Mouse (Mus musculus) embryonic facial prominence, embryonic 14.5 days (tissue): Measurements from ENCODE around the gene Pkhd1. TPM values are rescaled to one million over a fixed set of nuclear protein-coding genes. Genes with fewer than 3 reads are reported as not detected.

Experiments
- ATAC-seq: fragments of 200-750 bp; cut with Nextera tagmentation; 2 replicates; pipeline ENCODE4 v1.8.0; 2017; ENCODE audit warnings: low read depth, moderate number of reproducible peaks, moderate TSS enrichment
- DNase-seq: peaks from one replicate; pipeline ENCODE4 v3.0.0-alpha.2; 2015; ENCODE audit warnings: low spot score
- H3K27ac ChIP-seq: fragments of 300-500 bp; sonication (generic); replicated peaks from 2 replicates; pipeline ENCODE4 v1.5.1; 2014; ENCODE audit warnings: low read depth, mild to moderate bottlenecking, low read length, moderate library complexity
- H3K27me3 ChIP-seq: fragments of 300-500 bp; sonication (generic); replicated peaks from 2 replicates; pipeline ENCODE4 v1.6.1; 2014; ENCODE audit warnings: low read length; ENCODE audit not compliant: control insufficient read depth, insufficient read depth
- H3K36me3 ChIP-seq: fragments of 300-500 bp; sonication (generic); 2 replicates; pipeline ENCODE4 v1.6.1; 2014; ENCODE audit warnings: low read length, mixed read lengths; ENCODE audit not compliant: control insufficient read depth, insufficient read depth
- H3K4me1 ChIP-seq: fragments of 300-500 bp; sonication (generic); 2 replicates; pipeline ENCODE4 v1.6.1; 2014; ENCODE audit warnings: antibody characterized with exemption, low read length; ENCODE audit not compliant: control insufficient read depth, insufficient read depth
- H3K4me2 ChIP-seq: fragments of 300-500 bp; sonication (generic); 2 replicates; pipeline ENCODE4 v1.6.1; 2014; ENCODE audit warnings: low read depth, mild to moderate bottlenecking, low read length, moderate library complexity, mixed read lengths
- H3K4me3 ChIP-seq: fragments of 300-500 bp; sonication (generic); 2 replicates; pipeline ENCODE4 v1.5.1; 2014; ENCODE audit warnings: low read depth, mild to moderate bottlenecking, low read length
- H3K9ac ChIP-seq: fragments of 300-500 bp; sonication (generic); 2 replicates; pipeline ENCODE4 v1.6.1; 2014; ENCODE audit warnings: low read depth, mild to moderate bottlenecking, low read length, moderate library complexity, mixed read lengths
- H3K9me3 ChIP-seq: fragments of 300-500 bp; sonication (generic); 2 replicates; pipeline ENCODE4 v1.6.1; 2016; ENCODE audit warnings: low read length; ENCODE audit not compliant: control insufficient read depth
- WGBS: fragments of 180-500 bp; shearing (Covaris S2); extraction: QIAGEN DNeasy Blood & Tissue Kit; methylation state at CpG from one replicate; pipeline ENCODE4 v1.1.7; 2014; 5-methylcytosine and 5-hydroxymethylcytosine counted together
- polyA plus RNA-seq: library from polyadenylated mRNA; unstranded; fragments of >200 nt; fragmentation: Nextera tagmentation; extraction: Ambion mirVana; gene quantifications from 2 replicates; pipeline ENCODE4 v1.2.1, GENCODE M21; 2014

Pkhd1 gene
- polyA plus RNA-seq, 1 experiment from 2014 or later: 0.38 TPM

DNA sequence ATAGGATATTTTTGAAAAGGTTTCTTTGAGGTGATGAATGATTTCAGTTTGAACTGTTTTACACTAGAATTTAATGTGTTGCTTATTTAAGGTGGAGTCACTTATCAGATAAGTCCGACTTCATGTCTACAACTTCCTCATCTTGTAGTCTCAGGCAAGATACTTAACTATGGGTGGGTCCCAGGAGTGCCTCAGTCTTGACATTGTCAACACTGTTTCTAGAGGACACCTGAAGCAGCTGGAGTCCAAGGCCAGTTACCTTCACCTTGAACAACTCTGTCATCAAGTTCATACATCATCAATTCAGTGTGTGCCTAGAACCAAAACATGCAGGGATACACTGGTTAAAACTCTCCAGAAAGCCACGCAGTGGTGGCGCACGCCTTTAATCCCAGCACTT lies 5.5 kb upstream of the Pkhd1 start:
- Histone ChIP-seq H3K36me3 (no peaks in the 10 kb centered on the region), H3K4me2 (no peak overlapping the region), H3K4me1 (no peaks in the 10 kb centered on the region), H3K9ac (no peak overlapping the region), H3K27me3 (no peaks in the 10 kb centered on the region), H3K4me3 (no peak overlapping the region), H3K27ac (no peak overlapping the region), H3K9me3 (no peaks in the 10 kb centered on the region)
- DNase-seq (no peak), ATAC-seq (no peak)
- WGBS: 86% methylated on average over 4 of the region's 4 CpGs

DNA sequence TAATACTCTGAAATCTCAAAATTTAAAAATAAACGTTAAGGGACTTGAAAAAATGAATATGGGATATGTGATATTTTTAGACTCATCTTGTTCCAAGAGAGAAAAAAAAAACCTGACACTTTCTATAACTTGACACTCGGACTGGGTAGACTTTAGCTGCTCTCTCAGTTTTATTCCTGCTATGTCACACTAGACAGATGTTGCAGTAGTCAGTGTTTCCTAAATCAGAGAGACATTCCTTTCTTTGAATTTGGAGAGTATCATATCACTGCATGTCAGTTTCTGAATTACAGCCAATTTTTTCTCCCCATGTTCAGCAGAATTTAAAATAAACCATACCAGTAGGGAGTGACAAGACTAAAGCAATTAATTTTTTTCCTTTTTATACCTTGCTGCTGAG lies 2.7 kb upstream of the Pkhd1 start:
- WGBS: 40% methylated on average over 2 of the region's 2 CpGs
- Histone ChIP-seq H3K4me3 (no peak overlapping the region), H3K27ac (no peak overlapping the region), H3K9me3 (no peaks in the 10 kb centered on the region), H3K9ac (no peak overlapping the region), H3K36me3 (no peaks in the 10 kb centered on the region), H3K27me3 (no peaks in the 10 kb centered on the region), H3K4me2 (no peak overlapping the region), H3K4me1 (no peaks in the 10 kb centered on the region)
- ATAC-seq (0 out of 2 replicates have a peak, but pooled peaks have one; percentile 37), DNase-seq (peak; percentile 33)

DNA sequence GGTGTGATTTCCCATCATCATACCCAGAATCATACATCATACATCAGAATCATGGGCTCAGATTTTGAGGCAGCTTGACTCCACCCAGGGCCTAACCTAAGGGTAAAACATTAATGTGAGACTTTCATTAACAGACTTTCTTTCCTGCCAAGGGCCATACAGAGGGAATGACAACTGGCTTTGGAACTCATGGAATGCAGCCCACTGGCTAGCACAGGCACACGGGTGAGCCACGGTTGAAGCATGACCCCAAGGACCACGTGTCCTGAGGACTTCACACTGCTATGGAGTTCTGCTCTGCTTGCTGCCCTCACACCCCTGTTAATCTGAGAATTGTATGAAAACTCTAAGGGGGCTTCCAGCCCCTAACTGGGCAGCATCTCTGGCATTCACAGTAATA lies 1.5 kb upstream of the Pkhd1 start:
- Histone ChIP-seq H3K36me3 (no peaks in the 10 kb centered on the region), H3K27me3 (no peaks in the 10 kb centered on the region), H3K9me3 (no peaks in the 10 kb centered on the region), H3K4me1 (no peaks in the 10 kb centered on the region), H3K4me3 (no peak overlapping the region), H3K9ac (no peak overlapping the region), H3K4me2 (no peak overlapping the region), H3K27ac (no peak overlapping the region)
- ATAC-seq: no peak
- WGBS: 39% methylated on average over 3 of the region's 3 CpGs
- DNase-seq: peak; percentile 14

DNA sequence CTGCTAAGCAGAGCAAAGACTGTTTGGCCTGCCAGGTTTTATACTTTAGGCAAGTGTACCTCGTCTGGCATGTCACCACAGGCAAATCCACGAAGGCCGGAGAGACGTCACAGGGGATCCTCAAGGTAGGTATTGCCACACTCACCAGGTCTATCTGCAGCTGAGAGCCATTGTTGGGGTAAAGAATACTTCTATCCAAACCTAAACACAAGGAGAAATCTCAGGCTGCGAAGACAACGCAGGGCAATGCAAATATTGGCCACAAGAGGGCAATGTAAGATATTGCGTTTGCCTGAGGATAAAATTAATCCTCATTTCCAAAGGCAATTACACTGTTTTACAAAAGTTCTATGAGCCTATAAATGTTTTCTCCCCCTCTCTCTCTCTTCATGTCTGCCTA lies 5.2 kb downstream of the Pkhd1 start:
- Histone ChIP-seq H3K4me1 (no peaks in the 10 kb centered on the region), H3K9me3 (no peaks in the 10 kb centered on the region), H3K36me3 (no peaks in the 10 kb centered on the region), H3K4me3 (no peak overlapping the region), H3K4me2 (no peak overlapping the region), H3K27ac (no peak overlapping the region), H3K9ac (no peak overlapping the region), H3K27me3 (no peaks in the 10 kb centered on the region)
- ATAC-seq (no peak), DNase-seq (peak; percentile 44)
- WGBS: 24% methylated on average over 7 of the region's 7 CpGs

DNA sequence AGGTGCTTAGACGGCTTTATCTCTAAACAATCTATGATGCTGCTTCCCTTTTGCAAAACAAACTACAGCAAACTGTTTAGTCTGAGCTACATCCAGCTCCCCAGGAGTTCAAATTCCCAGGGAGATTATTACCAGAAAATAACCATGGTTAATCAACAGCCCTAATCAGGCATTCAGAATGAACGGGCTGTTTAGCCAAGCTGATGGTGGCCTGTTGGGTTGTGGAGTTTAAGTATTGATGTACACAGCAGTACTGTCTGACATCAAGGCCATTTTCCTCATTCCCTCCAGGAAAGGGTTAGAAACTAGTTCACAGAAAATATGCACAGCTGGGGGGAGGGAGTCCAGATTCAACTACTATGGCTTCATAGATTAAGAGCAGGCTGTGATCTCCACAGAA lies 12.4 kb downstream of the Pkhd1 start:
- H3K36me3 ChIP-seq: no peaks in the 10 kb centered on the region
- no peaks in the 10 kb centered on the region for H3K4me1 ChIP-seq
- H3K9ac ChIP-seq: no peak overlapping the region
- H3K9me3 ChIP-seq: no peaks in the 10 kb centered on the region
- ATAC-seq (no peak), DNase-seq (no peak)
- H3K27me3 ChIP-seq: no peaks in the 10 kb centered on the region
- WGBS: 63% methylated on average over 2 of the region's 2 CpGs
- H3K27ac ChIP-seq: no peak overlapping the region
- no peak overlapping the region for H3K4me2 ChIP-seq
- no peak overlapping the region for H3K4me3 ChIP-seq

DNA sequence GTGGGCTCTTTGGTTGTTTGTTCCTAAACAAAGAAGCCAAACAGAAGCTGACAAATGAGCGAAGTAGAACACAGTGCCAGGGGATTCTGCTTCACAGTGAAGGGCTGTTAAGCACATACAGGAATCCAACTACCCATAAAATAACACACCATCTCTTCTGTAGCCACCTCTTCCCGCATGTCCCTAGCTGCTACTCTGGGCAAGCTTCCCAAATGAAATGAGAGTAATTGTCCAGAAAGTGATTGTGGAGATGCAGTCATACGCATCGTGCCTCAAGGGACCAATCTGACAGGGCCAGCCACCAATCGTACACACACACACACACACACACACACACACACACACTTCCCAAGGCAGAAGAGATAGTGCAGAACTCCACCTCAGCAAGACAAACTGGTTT lies 27.4 kb downstream of the Pkhd1 start:
- Histone ChIP-seq H3K27me3 (no peaks in the 10 kb centered on the region), H3K27ac (no peak overlapping the region), H3K4me1 (no peaks in the 10 kb centered on the region), H3K4me2 (no peak overlapping the region), H3K9me3 (no peaks in the 10 kb centered on the region), H3K36me3 (no peaks in the 10 kb centered on the region), H3K9ac (no peak overlapping the region), H3K4me3 (no peak overlapping the region)
- 73% methylated on average over 5 of the region's 5 CpGs for WGBS
- ATAC-seq (no peak), DNase-seq (no peak)

DNA sequence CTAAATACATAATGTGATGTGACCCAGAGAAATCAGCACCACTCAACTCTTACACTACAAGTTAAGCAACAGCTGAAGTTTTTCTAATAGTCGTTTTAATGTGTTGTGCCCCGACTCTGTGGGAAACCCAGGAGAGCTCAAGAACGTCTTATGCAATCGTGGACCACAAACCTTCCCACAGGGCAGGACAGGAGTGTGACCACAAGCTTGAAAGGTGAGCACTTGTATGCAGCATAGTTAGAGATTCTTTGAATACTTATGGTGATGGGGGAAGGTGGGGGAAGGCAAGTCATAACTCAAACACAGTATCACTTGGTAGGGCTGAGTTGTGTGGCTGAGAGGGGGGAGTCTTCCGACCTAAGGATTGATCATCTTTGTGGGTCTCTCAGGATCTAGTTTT lies 46.4 kb downstream of the Pkhd1 start:
- Histone ChIP-seq H3K27me3 (no peaks in the 10 kb centered on the region), H3K27ac (no peak overlapping the region), H3K4me1 (no peaks in the 10 kb centered on the region), H3K36me3 (no peaks in the 10 kb centered on the region), H3K4me2 (no peak overlapping the region), H3K4me3 (no peak overlapping the region), H3K9ac (no peak overlapping the region), H3K9me3 (no peaks in the 10 kb centered on the region)
- DNase-seq: no peak
- ATAC-seq: no peak
- WGBS: 76% methylated on average over 5 of the region's 5 CpGs

DNA sequence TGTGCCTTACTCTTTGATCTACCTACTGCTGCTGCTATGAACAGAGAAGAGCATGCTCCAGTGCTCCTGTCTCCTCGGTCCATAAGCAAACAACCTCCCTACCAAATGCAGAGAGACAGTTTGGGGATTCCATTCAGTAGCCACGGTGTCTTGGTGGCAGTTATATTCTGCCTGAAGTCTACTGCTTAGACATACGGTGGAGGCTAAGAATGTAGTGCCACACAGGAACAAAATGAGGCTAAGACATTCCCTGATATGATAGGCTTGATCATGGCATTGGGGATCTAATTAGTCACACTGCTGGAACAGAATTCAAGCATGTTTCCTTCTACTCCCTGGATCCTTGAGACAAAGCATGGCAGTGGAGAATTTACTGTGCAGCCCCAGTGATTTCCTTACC lies 48.4 kb downstream of the Pkhd1 start:
- Histone ChIP-seq H3K9ac (no peak overlapping the region), H3K4me2 (no peak overlapping the region), H3K4me3 (no peak overlapping the region), H3K27ac (no peak overlapping the region), H3K9me3 (no peaks in the 10 kb centered on the region), H3K27me3 (no peaks in the 10 kb centered on the region), H3K4me1 (no peaks in the 10 kb centered on the region), H3K36me3 (no peaks in the 10 kb centered on the region)
- ATAC-seq: no peak
- no peak for DNase-seq
- WGBS: 66% methylated on average over 3 of the region's 3 CpGs

DNA sequence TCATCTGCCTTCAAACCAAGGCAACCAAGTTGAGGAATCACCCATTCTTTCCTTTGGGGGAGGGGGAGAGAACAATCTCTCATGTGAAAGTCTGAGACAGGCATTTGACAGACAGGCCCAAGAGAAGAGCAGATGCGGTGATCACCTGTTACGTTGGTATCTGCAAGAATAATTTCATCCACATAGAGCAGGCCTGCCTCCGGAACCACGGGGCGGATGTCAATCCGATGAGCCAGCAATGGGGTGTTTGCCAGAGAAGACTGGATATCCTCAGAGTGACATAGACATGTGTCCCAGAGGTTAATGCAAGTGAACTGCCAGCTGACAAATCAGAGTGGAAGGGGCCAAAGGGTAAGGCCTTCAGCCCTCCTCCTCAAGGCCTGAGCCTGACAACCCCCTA lies 59.4 kb downstream of the Pkhd1 start:
- Histone ChIP-seq H3K27me3 (no peaks in the 10 kb centered on the region), H3K4me2 (no peak overlapping the region), H3K9me3 (no peaks in the 10 kb centered on the region), H3K36me3 (no peaks in the 10 kb centered on the region), H3K4me1 (no peaks in the 10 kb centered on the region), H3K4me3 (no peak overlapping the region), H3K9ac (no peak overlapping the region), H3K27ac (no peak overlapping the region)
- WGBS: 86% methylated on average over 6 of the region's 6 CpGs
- peak; percentile 28 for DNase-seq
- no peak; the same call in 1 of the 2 replicates for ATAC-seq
